Mouse (Mus musculus) embryonic facial prominence, embryonic 11.5 days (tissue): ENCODE results near the gene Pitpnc1. TPM values are rescaled to one million over a fixed set of nuclear protein-coding genes. Genes with fewer than 3 reads are reported as not detected.

Experiments
- ATAC-seq: fragments of 200-750 bp; cut with Nextera tagmentation; replicated peaks from 2 replicates; pipeline ENCODE4 v1.8.0; 2017; ENCODE audit warnings: low read depth; ENCODE audit not compliant: insufficient number of reproducible peaks, low FRiP score, low TSS enrichment
- DNase-seq: peaks from one replicate; pipeline ENCODE4 v3.0.0-alpha.2; 2015; ENCODE audit warnings: low spot score
- H3K27ac ChIP-seq: fragments of 300-500 bp; sonication (generic); replicated peaks from 2 replicates; pipeline ENCODE4 v1.5.1; 2014; ENCODE audit warnings: mild to moderate bottlenecking, low read depth, low read length, control low read depth
- H3K27me3 ChIP-seq: fragments of 300-500 bp; sonication (generic); 2 replicates; pipeline ENCODE4 v1.6.1; 2014; ENCODE audit warnings: mild to moderate bottlenecking, low read length, moderate library complexity, mixed read lengths; ENCODE audit not compliant: control insufficient read depth, insufficient read depth
- H3K36me3 ChIP-seq: fragments of 300-500 bp; sonication (generic); replicated peaks from 2 replicates; pipeline ENCODE4 v1.6.1; 2014; ENCODE audit warnings: low read depth, mild to moderate bottlenecking, low read length, moderate library complexity, mixed read lengths; ENCODE audit not compliant: control insufficient read depth, insufficient read depth
- H3K4me1 ChIP-seq: fragments of 300-500 bp; sonication (generic); 2 replicates; pipeline ENCODE4 v1.6.1; 2014; ENCODE audit warnings: low read length, mixed read lengths; ENCODE audit not compliant: control insufficient read depth, insufficient read depth
- H3K4me2 ChIP-seq: fragments of 300-500 bp; sonication (generic); 2 replicates; pipeline ENCODE4 v1.6.1; 2014; ENCODE audit warnings: low read depth, mild to moderate bottlenecking, control low read depth, low read length, moderate library complexity
- H3K4me3 ChIP-seq: fragments of 300-500 bp; sonication (generic); 2 replicates; pipeline ENCODE4 v1.5.1; 2014; ENCODE audit warnings: low read depth, low read length, control low read depth
- H3K9ac ChIP-seq: fragments of 300-500 bp; sonication (generic); replicated peaks from 2 replicates; pipeline ENCODE4 v1.6.1; 2014; ENCODE audit warnings: mild to moderate bottlenecking, control low read depth, low read length
- H3K9me3 ChIP-seq: fragments of 300-500 bp; sonication (generic); replicated peaks from 2 replicates; pipeline ENCODE4 v1.6.1; 2016; ENCODE audit warnings: mild to moderate bottlenecking, low read length, inconsistent platforms, mixed read lengths; ENCODE audit not compliant: control insufficient read depth
- WGBS: fragments of 180-500 bp; shearing (Covaris S2); extraction: QIAGEN DNeasy Blood & Tissue Kit; methylation state at CpG from one replicate; pipeline ENCODE4 v1.1.7; 2014; 5-methylcytosine and 5-hydroxymethylcytosine counted together
- polyA plus RNA-seq: library from polyadenylated mRNA; unstranded; fragments of >200 nt; fragmentation: Nextera tagmentation; extraction: Ambion mirVana; gene quantifications from 2 replicates; pipeline ENCODE4 v1.2.1, GENCODE M21; 2014

The Pitpnc1 gene
- polyA plus RNA-seq, 1 experiment from 2014 or later, result 45.1 TPM

GRCm38 (mm10) chr11:107471071-107471720, 697 bp upstream of the Pitpnc1 start:
- DNase-seq (peak; percentile 83), ATAC-seq (no peak)
- WGBS, result 7% methylated on average over 11 of the region's 11 CpGs
- Histone ChIP-seq H3K36me3 (no peaks in the 10 kb centered on the region), H3K4me2 (peak overlapping the region; percentile 78), H3K27ac (peak overlapping the region; percentile 90), H3K4me1 (no peaks in the 10 kb centered on the region; the same call in 1 of the 2 replicates), H3K27me3 (no peaks in the 10 kb centered on the region), H3K9ac (peak overlapping the region; percentile 92), H3K4me3 (peak overlapping the region; percentile 91), H3K9me3 (no peaks in the 10 kb centered on the region)

- H3K4me2 ChIP-seq, result peak overlapping the region; percentile 78
- H3K36me3 ChIP-seq, result no peaks in the 10 kb centered on the region
- no peaks in the 10 kb centered on the region for H3K27me3 ChIP-seq
- peak overlapping the region; percentile 91 for H3K4me3 ChIP-seq
- H3K9me3 ChIP-seq, result no peaks in the 10 kb centered on the region
- H3K27ac ChIP-seq, result peak overlapping the region; percentile 90
- ATAC-seq (peak; percentile 41; the same call in 1 of the 2 replicates), DNase-seq (peak; percentile 64)
- peak overlapping the region; percentile 92 for H3K9ac ChIP-seq
- WGBS, result under 1% methylated on average over 52 of the region's 59 CpGs
- H3K4me1 ChIP-seq, result no peaks in the 10 kb centered on the region; the same call in 1 of the 2 replicates
Measured at GRCm38 (mm10) chr11:107469523-107470371, 752 bp downstream of the Pitpnc1 start.

- Histone ChIP-seq H3K27me3 (no peaks in the 10 kb centered on the region), H3K9ac (peak overlapping the region; percentile 92), H3K4me2 (peak overlapping the region; percentile 78), H3K27ac (peak overlapping the region; percentile 90), H3K36me3 (no peaks in the 10 kb centered on the region), H3K4me1 (no peaks in the 10 kb centered on the region; the same call in 1 of the 2 replicates), H3K9me3 (no peaks in the 10 kb centered on the region), H3K4me3 (peak overlapping the region; percentile 91)
- DNase-seq (peak; percentile 90), ATAC-seq (peak; percentile 84)
- 0% methylated on average over 37 of the region's 38 CpGs for WGBS
Measured at GRCm38 (mm10) chr11:107469031-107469522, 1.4 kb downstream of the Pitpnc1 start.

- no peak for ATAC-seq
- peak overlapping the region; percentile 90 for H3K27ac ChIP-seq
Measured at GRCm38 (mm10) chr11:107468252-107469030, 2.1 kb downstream of the Pitpnc1 start.

GRCm38 (mm10) chr11:107466611-107467391, 3.7 kb downstream of the Pitpnc1 start:
- no peak overlapping the region for H3K4me3 ChIP-seq
- H3K4me1 ChIP-seq, result no peaks in the 10 kb centered on the region; the same call in 1 of the 2 replicates
- no peaks in the 10 kb centered on the region for H3K27me3 ChIP-seq
- DNase-seq (no peak), ATAC-seq (no peak)
- H3K4me2 ChIP-seq, result no peak overlapping the region
- WGBS, result 67% methylated on average over 6 of the region's 6 CpGs
- no peak overlapping the region for H3K27ac ChIP-seq
- no peak overlapping the region for H3K9ac ChIP-seq
- no peaks in the 10 kb centered on the region for H3K9me3 ChIP-seq
- H3K36me3 ChIP-seq, result no peaks in the 10 kb centered on the region

More at GRCm38 (mm10) chr11:107468252-107469030, 2.1 kb downstream of the Pitpnc1 start:
- H3K9me3 ChIP-seq, result no peaks in the 10 kb centered on the region
- H3K27me3 ChIP-seq, result no peaks in the 10 kb centered on the region
- no peaks in the 10 kb centered on the region; the same call in 1 of the 2 replicates for H3K4me1 ChIP-seq
- WGBS, result 19% methylated on average over 16 of the region's 16 CpGs
- no peak for DNase-seq
- H3K9ac ChIP-seq, result peak overlapping the region; percentile 92
- peak overlapping the region; percentile 78 for H3K4me2 ChIP-seq
- peak overlapping the region; percentile 91 for H3K4me3 ChIP-seq
- H3K36me3 ChIP-seq, result no peaks in the 10 kb centered on the region

GRCm38 (mm10) chr11:107465969-107466368, 4.5 kb downstream of the Pitpnc1 start:
- Histone ChIP-seq H3K27me3 (no peaks in the 10 kb centered on the region), H3K4me2 (no peak overlapping the region), H3K36me3 (no peaks in the 10 kb centered on the region), H3K9ac (no peak overlapping the region), H3K4me1 (no peaks in the 10 kb centered on the region; the same call in 1 of the 2 replicates), H3K9me3 (no peaks in the 10 kb centered on the region), H3K27ac (no peak overlapping the region), H3K4me3 (no peak overlapping the region)
- no peak for ATAC-seq
- WGBS, result 70% methylated on average over 1 of the region's 1 CpGs
- no peak for DNase-seq

- Histone ChIP-seq H3K4me2 (no peak overlapping the region), H3K27ac (no peak overlapping the region), H3K9ac (no peak overlapping the region), H3K4me1 (no peaks in the 10 kb centered on the region; the same call in 1 of the 2 replicates), H3K9me3 (no peaks in the 10 kb centered on the region), H3K27me3 (no peaks in the 10 kb centered on the region), H3K4me3 (no peak overlapping the region), H3K36me3 (no peaks in the 10 kb centered on the region)
- ATAC-seq, result no peak
- WGBS, result 91% methylated on average over 4 of the region's 4 CpGs
- no peak for DNase-seq
Measured at GRCm38 (mm10) chr11:107465041-107465440, 5.5 kb downstream of the Pitpnc1 start.
